Mouse (Mus musculus) right cerebral cortex, adult 18-20 months (tissue): ENCODE data around the gene Cep170b.

Experiments
- DNase-seq: peaks from one replicate; pipeline ENCODE4 v3.0.0; 2022; ENCODE audit warnings: mixed read lengths

Cep170b gene

DNA sequence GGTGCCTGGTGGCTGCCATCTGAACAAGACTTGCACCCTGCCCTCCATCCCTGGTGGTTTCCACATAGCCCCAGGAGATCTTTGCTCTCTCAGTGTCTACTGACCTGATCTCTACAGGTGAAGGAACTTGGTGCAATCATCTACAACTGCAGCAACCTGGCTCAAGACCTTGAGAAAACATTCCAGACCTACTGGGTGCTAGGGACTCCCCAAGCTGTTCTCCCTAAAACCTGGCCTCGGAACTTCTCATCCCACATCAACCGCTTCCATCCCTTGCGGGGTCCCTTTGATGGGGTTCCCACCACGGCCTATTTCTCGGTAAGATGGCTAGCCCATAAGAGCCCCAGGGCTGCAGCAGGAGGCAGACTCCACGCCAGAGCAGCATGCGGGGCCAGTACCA lies 46.3 kb downstream of the Cep170b start:
- DNase-seq: no peak

DNA sequence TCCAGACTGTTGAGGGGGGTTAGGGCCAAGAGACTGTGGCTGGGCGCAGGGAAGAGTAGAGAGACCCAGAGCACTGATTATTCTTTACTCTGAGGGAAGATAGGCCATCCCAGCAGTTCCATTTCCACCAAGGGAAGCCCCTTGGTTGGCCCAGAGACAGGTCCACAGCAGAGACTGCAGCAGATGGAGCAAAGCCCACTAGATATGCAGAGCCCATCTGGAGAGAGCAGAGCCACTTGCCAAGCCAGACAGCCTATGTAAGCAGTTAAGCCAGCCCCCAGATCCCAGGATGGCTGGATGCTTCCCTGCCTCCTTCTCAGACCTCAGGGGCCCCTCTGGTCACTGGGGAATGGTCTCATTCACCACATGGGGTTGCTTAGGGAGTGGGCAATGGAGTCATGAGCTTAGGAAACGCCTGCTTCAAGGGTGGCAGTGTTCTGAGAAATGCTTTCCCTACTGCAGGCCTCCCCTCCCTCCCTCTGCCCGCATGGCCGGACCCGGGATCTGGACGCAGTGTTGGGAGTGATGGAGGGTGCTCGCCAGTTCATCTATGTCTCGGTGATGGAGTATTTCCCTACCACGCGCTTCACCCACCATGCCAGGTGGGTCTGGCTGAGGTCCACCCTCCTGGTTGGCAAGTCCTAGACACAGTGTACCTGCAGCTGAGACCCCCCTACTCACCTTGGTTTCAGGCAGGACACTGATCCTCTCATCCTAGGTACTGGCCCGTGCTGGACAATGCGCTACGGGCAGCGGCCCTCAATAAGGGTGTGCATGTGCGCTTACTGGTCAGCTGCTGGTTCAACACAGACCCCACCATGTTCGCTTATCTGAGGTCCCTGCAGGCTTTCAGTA lies 47.0 kb downstream of the Cep170b start:
- no peak for DNase-seq

DNA sequence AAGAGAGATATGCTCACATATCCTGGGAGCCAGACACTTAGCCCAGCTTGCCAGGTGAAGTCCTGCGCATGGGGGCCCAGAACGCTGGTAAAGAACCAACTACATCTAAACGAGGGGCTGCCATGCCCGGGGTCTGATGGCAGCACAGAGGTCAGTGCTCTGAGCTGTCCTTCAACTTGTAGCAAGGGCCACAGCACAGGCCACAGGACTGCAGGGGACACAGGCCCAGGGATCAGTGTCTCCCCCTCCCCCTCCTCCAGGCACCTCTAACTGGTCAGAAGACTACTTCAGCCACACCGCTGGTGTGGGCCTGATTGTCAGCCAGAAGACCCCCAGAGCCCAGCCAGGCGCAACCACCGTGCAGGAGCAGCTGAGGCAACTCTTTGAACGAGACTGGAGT lies 47.9 kb downstream of the Cep170b start:
- DNase-seq: no peak

DNA sequence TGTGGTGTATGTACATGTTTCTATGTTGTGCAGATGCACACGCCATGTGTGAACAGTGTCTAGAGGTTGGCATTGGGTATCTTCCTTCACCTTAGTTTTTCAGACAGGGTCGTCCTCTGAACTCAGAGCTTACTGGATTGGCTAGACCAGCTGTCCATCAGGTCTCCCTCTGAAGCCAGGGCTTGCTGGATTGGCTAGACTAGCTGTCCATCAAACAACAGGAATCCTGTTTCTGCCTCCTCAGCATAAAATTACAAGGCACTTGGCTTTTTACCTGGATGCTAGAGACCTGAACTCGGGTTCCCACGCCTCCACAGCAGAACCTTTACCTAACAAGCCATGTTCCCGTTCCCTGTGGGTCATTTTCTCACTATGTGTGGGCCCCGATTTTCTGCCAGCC lies 48.8 kb downstream of the Cep170b start:
- no peak for DNase-seq

DNA sequence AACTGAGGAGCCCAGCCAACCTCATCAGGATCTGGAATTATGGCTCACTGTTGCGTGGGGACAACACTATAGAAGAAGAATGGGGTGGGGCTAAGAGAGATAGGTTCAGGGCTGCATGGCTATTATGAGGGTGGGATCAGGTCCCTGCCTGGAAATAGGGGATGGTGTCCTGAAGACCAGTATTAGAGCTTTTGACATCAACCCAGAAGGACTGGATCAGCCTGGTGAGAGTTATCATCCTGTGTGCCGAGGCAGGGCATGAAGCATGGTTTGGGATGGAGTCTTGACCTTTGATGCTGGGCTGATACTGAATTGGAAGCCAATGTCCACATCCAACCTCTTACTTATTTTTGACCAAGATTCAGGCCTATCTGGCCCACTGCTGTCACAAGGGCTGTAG lies 49.5 kb downstream of the Cep170b start:
- no peak for DNase-seq

DNA sequence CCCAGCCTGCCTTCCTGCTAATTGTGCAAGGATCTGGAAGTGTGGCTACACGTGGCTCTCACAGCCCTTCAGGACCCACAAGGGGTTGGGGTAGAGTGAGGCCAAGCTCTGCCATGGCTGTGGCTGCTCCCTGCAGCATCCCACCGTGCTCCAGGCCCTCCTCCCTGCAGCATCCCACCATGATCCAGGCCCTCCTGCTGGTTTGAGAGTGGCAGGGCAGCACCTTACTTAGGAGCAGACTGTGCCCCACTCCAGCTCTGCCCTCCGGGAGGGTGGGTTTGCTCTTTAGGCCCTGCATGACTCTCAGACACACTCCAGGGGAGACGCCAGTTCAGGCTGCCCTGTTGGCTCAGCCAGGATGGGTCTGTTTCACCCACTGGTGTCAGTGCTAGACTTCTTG lies 50.1 kb downstream of the Cep170b start:
- DNase-seq: no peak

DNA sequence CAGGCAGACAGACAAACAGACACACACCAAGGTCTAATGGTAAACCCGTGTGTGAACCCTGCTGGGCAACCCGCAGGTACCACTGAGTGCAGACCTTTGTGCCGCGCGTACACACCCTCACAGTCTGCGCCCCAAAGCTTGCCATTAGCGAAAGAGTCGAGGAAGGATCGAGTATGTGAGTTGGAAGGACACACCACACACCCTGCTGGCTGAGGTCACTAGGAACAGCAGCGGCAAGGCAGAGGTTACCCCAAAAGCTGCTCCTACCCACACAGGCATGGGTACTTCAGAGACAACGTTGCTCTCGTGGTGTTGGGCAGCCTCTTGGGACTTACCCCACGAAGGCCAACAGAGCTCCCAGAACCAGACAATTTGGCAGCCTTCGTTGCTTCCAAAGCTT lies 52.1 kb downstream of the Cep170b start:
- no peak for DNase-seq

DNA sequence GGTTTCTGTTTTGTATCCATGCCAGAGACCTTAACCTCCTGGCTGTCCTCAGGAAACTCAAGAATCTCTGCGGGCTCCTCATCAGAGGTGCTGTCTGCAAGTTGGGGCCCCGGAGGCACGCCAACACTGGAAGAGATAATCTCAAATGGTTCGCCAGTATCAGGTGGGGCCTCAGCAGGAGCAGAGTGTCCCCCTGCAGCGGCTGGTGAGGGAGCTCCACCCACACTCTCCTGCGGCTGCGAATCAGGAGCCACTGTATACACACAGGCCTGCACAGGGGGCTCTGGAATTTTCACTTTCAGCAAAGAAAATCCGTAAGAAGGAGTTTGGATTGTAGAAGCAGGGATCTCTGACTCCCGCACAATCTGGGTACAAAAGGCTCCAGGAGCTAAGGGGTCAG lies 53.1 kb downstream of the Cep170b start:
- no peak for DNase-seq

DNA sequence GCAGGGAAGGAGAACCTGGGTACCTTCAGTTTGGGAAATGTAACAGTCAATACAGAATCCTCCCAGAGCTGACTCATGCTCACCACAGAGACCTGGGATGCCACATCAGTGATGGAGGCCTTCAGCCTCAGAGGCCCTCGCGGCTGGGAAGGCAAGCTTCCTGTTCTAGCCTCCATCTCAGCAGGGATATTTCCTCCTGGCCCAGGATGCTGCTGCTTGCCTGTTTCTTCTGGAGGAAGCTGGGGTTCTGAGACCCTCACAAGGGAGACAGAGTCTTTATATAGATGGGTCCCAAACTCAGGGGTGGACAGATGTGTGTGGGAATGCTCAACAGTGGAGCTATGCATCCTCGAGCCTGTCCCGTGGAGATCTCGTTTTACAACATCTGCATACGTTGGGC lies 53.8 kb downstream of the Cep170b start:
- no peak for DNase-seq

DNA sequence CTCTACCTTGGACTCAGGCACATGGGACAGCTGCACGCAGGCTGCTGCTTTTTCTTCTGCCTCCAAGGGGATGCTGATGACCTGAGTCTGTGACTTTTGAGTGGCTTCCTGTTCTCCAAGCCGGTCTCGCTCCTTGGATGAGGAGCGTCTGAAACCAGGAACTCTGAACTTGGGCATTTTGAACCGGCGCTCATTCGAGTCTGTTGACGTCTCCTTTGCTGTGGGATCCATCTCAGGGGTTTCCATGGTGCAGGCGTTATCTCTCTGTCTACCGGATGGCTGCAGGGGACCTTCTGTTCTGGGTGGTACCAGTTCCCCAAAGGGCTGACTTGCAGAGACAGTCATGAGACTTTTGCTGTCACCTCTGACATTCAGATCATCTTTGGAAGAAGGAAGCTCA lies 54.2 kb downstream of the Cep170b start:
- no peak for DNase-seq

DNA sequence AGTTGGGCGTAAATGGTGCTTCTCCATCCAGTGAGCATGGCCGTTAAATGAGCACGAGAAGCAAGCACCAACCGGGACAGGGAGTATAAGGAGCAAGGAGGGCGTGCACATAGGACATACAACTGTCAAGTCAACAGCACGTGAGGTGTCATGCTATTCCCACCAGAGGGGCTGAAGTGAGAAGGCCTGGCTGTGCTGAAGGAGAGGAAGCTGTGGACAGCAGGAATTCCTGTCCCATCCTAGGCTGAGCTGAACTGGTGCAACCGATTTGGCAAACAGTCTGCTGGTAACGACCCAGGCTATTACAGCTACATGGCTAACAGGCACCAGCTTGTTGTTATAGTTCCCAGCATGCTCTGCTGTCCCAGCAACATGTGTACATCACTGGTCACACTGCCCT lies 70.8 kb downstream of the Cep170b start:
- no peak for DNase-seq

DNA sequence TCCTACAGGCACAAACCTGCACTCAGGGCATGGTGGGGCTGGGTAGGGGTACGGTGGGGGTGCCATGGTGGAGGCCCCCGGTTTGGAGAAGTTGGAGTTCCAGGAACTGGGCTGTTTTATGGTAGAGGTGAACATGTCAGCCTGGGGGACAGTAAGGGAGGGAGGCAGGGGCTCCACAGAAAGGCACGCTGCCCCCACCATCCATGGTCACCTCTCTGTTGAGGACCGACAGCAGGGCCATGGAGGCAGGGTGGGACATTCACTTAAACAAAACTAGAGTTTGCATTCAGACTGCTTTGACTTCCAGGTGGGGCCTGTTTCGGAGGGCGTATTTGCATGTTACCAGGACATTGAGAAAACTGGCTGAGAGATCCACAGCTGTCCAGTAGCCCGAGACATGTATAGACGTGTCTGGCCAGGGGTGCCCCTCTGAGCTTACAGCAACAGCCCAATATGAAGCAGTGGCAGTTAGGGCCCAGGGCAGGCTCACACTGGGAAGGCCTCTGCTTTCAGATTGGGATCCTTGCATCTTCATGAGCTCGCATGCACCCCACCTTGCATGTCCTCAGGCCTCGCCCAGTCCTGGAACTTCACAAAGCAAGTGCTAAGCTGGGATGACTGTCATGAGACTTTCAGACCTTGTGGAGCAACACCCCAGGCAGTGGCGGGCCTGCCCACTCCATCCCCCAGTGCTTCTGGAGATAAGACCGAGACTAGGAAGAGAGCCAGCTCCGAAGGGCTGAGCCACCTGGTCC lies 73.5 kb downstream of the Cep170b start:
- no peak for DNase-seq

DNA sequence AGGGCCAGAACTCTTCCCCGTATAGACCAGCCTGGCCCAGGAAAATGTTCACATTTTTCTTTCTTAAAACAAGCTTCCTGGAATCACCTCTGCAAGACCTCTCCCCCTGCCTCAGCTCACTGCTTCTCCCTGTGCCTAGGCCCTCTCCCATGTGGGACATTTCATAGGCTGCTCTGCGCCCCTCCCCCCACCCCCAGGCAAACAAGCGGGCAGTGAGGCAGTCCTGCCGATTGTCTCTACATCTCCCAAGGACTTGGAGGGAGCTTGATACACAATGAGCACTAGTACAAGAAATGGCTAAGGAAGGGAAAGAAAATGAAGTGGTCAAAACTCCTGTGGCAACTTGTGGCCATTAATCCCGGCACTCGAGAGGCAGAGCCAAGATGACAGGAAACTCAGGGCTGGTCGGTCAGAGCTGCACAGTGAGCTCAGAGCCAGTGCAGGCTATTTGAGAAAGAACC lies 74.1 kb downstream of the Cep170b start:
- no peak for DNase-seq

DNA sequence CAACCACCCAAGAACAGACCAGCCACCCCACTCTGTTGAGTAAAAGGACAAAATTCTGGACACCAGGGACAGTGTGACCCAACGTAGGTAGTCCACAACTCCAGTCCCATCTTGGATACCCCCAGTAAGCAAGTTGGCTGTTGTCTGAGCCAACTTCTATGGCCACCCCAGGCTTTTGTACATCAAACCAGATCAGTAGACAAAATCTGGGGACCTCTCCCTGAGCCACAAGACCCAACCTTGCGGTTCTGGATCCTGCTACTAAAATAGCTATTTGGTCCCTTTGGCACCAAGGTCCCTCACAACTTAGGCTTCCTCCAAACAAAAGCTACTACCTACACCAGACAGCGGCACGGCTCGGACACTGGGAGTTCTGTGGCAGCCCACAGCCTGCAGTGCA lies 74.7 kb downstream of the Cep170b start:
- DNase-seq: no peak

DNA sequence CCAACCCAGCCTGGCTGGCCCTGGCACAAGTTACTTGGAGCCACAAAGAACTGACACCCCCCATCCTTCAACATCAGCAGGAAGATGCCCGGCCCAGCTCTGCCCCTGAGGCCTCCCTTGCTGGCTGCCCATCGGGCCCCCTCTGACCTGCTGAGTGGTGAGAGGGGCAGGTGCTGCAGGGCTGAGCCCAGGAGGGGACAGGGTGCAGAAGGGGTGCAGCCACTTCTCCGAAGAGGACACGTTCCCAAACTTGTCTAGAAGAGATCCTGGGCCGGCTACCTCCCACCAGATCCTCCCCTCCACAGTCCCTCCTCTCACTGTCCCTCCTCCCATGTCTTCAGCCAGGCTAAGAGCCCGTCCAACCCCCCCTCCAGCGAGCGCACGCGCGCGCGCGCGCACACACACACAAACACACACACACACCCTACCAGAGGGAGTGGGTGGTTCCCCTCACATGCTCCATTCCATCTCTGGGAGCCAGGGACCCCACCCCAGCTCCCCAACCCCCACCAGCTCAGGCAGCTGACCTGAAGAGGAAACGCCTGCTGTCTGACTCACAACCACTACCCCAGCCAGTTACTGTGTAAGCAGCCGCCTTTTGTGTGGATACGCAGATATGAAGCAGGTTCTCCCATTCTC lies 75.3 kb downstream of the Cep170b start:
- DNase-seq: no peak
